Mouse (Mus musculus): Measurements from ENCODE around the gene Xirp1. TPM values are rescaled to one million over a fixed set of nuclear protein-coding genes. Genes with fewer than 3 reads are reported as not detected.
A peak's percentile ranks its signal among the peaks of the same experiment; 100 is the strongest.
"Not testable (repeated sequence)": the region's sequence is repeated elsewhere in the genome, so short reads cannot be mapped to it uniquely, and the experiment has no call there.

Gene Xirp1
- total and polyA plus RNA-seq, 3 experiments: 0.05 TPM; not detected in 2

DNA sequence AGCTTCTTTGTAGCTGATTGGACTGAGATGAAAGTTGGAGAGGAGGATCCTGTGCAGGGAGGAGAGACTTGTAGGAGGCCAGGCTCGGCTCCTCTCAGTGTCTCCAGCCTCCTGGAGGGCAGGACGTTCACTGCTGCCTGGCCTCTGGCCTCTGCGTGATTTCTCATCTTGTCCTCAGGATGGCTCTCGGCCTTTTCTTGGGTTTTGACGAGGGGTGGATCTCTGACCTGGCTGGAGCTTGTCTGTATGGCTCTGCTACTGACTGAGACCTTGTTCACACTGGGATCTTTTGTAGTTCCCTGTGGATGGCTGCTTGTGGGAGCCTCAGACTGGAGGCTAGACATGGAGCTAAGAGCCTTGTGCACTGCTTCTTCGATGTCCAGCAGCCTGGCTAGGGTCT, 8.6 kb downstream of the Xirp1 start:
- H3K27me3 ChIP-seq (ENCODE audit: insufficient read depth, low read length): peaks cover 71% of the 10 kb centered on the region

GRCm38 (mm10) chr9:120013251-120013820, 10.1 kb downstream of the Xirp1 start:
- peaks cover 57% of the 10 kb centered on the region for H3K27me3 ChIP-seq (ENCODE audit: insufficient read depth, low read length)
- H3K36me3 ChIP-seq (replicated peaks): no peaks in the 10 kb centered on the region
- peaks cover 13% of the 10 kb centered on the region for H3K4me1 ChIP-seq (ENCODE audit: insufficient read depth, low read depth, low read length)
- H3K4me3 ChIP-seq (ENCODE audit: low read depth, low read length): no peak overlapping the region
- no peak for DNase-seq (ENCODE audit: low spot score)
- no peaks in the 10 kb centered on the region for H3K9me3 ChIP-seq (replicated peaks)
- TF ChIP-seq GATA2 (IDR thresholded peaks at IDR 0.05; ENCODE audit: borderline replicate concordance, low read depth, low read length): no peak
- no peak for TF ChIP-seq CTCF (IDR thresholded peaks at IDR 0.05; ENCODE audit: low read depth, low read length)
- no peak for TF ChIP-seq POLR2AphosphoS5 (IDR thresholded peaks at IDR 0.05; ENCODE audit: insufficient replicate concordance, low read depth, low read length)
- TF ChIP-seq TAL1 (conservative IDR thresholded peaks at IDR 0.05; ENCODE audit: low read depth, low read length): no peak
- no peak for TF ChIP-seq GATA1 (IDR thresholded peaks at IDR 0.05; ENCODE audit: borderline replicate concordance, low read length)
- ATAC-seq (ENCODE audit: extremely low read depth, insufficient number of reproducible peaks, low FRiP score, poor library complexity, severe bottlenecking): no peak

More for the DNA sequence above, 8.6 kb downstream of the Xirp1 start:
- ATAC-seq (ENCODE audit: extremely low read depth, insufficient number of reproducible peaks, low FRiP score, poor library complexity, severe bottlenecking) (no peak), DNase-seq (ENCODE audit: low spot score) (no peak)
- Histone ChIP-seq H3K4me3 (ENCODE audit: low read depth, low read length) (no peak overlapping the region), H3K36me3 (replicated peaks) (no peaks in the 10 kb centered on the region), H3K4me1 (ENCODE audit: insufficient read depth, low read depth, low read length) (peaks cover 13% of the 10 kb centered on the region), H3K9me3 (replicated peaks) (no peaks in the 10 kb centered on the region)
- TF ChIP-seq POLR2AphosphoS5 (IDR thresholded peaks at IDR 0.05; ENCODE audit: insufficient replicate concordance, low read depth, low read length): no peak
- no peak for TF ChIP-seq TAL1 (conservative IDR thresholded peaks at IDR 0.05; ENCODE audit: low read depth, low read length)
- TF ChIP-seq GATA2 (IDR thresholded peaks at IDR 0.05; ENCODE audit: borderline replicate concordance, low read depth, low read length): no peak
- TF ChIP-seq CTCF (IDR thresholded peaks at IDR 0.05; ENCODE audit: low read depth, low read length): no peak
- no peak for TF ChIP-seq GATA1 (IDR thresholded peaks at IDR 0.05; ENCODE audit: borderline replicate concordance, low read length)

DNA sequence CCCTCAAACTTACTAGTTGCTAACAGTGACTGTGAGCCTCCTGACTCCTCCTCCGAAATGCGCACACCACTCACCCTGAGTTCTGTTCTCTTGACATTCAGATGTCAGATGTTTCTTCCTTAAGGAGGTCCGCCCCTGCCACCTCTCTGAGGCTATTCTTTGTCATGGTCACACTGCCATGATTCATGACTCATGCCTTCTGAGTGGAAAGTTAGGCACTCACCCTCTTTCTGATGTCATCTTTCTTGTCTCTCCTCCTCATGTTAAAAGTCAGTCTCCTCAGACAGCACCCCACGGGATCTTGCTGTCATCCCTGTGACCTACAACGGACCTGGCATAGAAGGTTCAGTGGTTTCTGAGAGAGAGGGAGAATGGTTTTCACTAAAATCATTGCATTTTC, 10.6 kb downstream of the Xirp1 start:
- Histone ChIP-seq H3K27me3 (ENCODE audit: insufficient read depth, low read length) (peaks cover 53% of the 10 kb centered on the region), H3K4me1 (ENCODE audit: insufficient read depth, low read depth, low read length) (peaks cover 13% of the 10 kb centered on the region), H3K4me3 (ENCODE audit: low read depth, low read length) (no peak overlapping the region), H3K36me3 (replicated peaks) (no peaks in the 10 kb centered on the region), H3K9me3 (replicated peaks) (peaks cover 1% of the 10 kb centered on the region)
- ATAC-seq (ENCODE audit: extremely low read depth, insufficient number of reproducible peaks, low FRiP score, poor library complexity, severe bottlenecking): no peak
- TF ChIP-seq CTCF (IDR thresholded peaks at IDR 0.05; ENCODE audit: low read depth, low read length) (no peak), GATA2 (IDR thresholded peaks at IDR 0.05; ENCODE audit: borderline replicate concordance, low read depth, low read length) (no peak), TAL1 (conservative IDR thresholded peaks at IDR 0.05; ENCODE audit: low read depth, low read length) (no peak), POLR2AphosphoS5 (IDR thresholded peaks at IDR 0.05; ENCODE audit: insufficient replicate concordance, low read depth, low read length) (no peak), GATA1 (IDR thresholded peaks at IDR 0.05; ENCODE audit: borderline replicate concordance, low read length) (no peak)
- DNase-seq (ENCODE audit: low spot score): no peak

DNA sequence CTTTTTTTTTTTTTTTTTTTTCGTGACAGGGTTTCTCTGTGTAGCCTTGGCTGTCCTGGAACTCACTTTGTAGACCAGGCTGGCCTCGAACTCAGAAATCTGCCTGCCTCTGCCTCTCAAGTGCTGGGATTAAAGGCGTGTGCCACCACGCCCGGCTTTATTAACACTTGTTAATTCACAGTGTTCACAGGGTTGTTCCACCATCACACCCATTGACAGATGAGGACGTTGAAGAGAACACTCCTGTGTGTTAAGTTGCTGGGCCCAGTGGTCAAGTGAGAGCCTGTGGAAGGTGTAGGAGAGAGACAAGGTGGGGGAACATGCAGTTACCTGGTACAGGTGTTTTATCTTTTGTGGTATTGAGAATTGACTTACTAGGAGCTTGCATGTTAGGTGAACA, 11.2 kb downstream of the Xirp1 start:
- H3K9me3 ChIP-seq (replicated peaks); ATAC-seq (ENCODE audit: extremely low read depth, insufficient number of reproducible peaks, low FRiP score, poor library complexity, severe bottlenecking); H3K4me3 ChIP-seq (ENCODE audit: low read depth, low read length); H3K36me3 ChIP-seq (replicated peaks); DNase-seq (ENCODE audit: low spot score): not testable (repeated sequence)
- H3K4me1 ChIP-seq (ENCODE audit: insufficient read depth, low read depth, low read length): peaks cover 13% of the 10 kb centered on the region
- peaks cover 52% of the 10 kb centered on the region for H3K27me3 ChIP-seq (ENCODE audit: insufficient read depth, low read length)

DNA sequence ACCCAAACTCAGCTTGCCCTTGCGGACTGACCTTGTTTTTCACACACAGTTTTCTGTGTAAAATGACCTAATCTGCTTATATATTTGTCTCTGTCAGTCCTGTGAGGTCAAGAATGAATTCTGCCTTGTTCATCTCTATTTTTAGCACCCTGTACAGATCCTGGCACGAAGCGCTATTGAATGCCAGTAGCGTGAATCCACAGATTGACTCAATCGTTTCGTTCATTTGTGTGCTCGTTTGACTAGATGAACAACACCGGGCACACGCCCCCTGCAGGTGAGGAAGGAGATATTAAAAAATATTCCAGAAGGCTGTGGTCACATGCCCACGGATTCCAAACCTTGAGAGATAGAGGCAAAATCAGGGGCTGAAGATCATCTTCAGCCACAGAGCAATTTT, 11.9 kb downstream of the Xirp1 start:
- H3K4me1 ChIP-seq (ENCODE audit: insufficient read depth, low read depth, low read length): peaks cover 13% of the 10 kb centered on the region
- peaks cover 7% of the 10 kb centered on the region for H3K9me3 ChIP-seq (replicated peaks)
- peak overlapping the region; percentile 66; the same call in 1 of the 2 replicates for H3K4me3 ChIP-seq (ENCODE audit: low read depth, low read length)
- no peak for ATAC-seq (ENCODE audit: extremely low read depth, insufficient number of reproducible peaks, low FRiP score, poor library complexity, severe bottlenecking)
- H3K27me3 ChIP-seq (ENCODE audit: insufficient read depth, low read length): peaks cover 48% of the 10 kb centered on the region
- no peak for DNase-seq (ENCODE audit: low spot score)
- TF ChIP-seq GATA1 (IDR thresholded peaks at IDR 0.05; ENCODE audit: borderline replicate concordance, low read length) (no peak), TAL1 (conservative IDR thresholded peaks at IDR 0.05; ENCODE audit: low read depth, low read length) (no peak), CTCF (IDR thresholded peaks at IDR 0.05; ENCODE audit: low read depth, low read length) (no peak), POLR2AphosphoS5 (IDR thresholded peaks at IDR 0.05; ENCODE audit: insufficient replicate concordance, low read depth, low read length) (no peak)
- no peaks in the 10 kb centered on the region for H3K36me3 ChIP-seq (replicated peaks)

GRCm38 (mm10) chr9:120010781-120011511, 12.5 kb downstream of the Xirp1 start:
- DNase-seq (ENCODE audit: low spot score) (peak; percentile 91), ATAC-seq (ENCODE audit: extremely low read depth, insufficient number of reproducible peaks, low FRiP score, poor library complexity, severe bottlenecking) (peak; percentile 96)
- H3K27me3 ChIP-seq (ENCODE audit: insufficient read depth, low read length): peaks cover 42% of the 10 kb centered on the region
- no peaks in the 10 kb centered on the region for H3K36me3 ChIP-seq (replicated peaks)
- H3K9me3 ChIP-seq (replicated peaks): peaks cover 7% of the 10 kb centered on the region
- peaks cover 13% of the 10 kb centered on the region for H3K4me1 ChIP-seq (ENCODE audit: insufficient read depth, low read depth, low read length)
- TF ChIP-seq GATA1 (IDR thresholded peaks at IDR 0.05; ENCODE audit: borderline replicate concordance, low read length) (no peak), TAL1 (conservative IDR thresholded peaks at IDR 0.05; ENCODE audit: low read depth, low read length) (no peak), POLR2AphosphoS5 (IDR thresholded peaks at IDR 0.05; ENCODE audit: insufficient replicate concordance, low read depth, low read length) (no peak), CTCF (IDR thresholded peaks at IDR 0.05; ENCODE audit: low read depth, low read length) (no peak), GATA2 (IDR thresholded peaks at IDR 0.05; ENCODE audit: borderline replicate concordance, low read depth, low read length) (no peak)
- H3K4me3 ChIP-seq (ENCODE audit: low read depth, low read length): peak overlapping the region; percentile 66; the same call in 1 of the 2 replicates
